Mouse (Mus musculus) heart, postnatal 10 days (tissue): ENCODE data around the gene Bmp3. TPM values are rescaled to one million over a fixed set of nuclear protein-coding genes. Genes with fewer than 3 reads are reported as not detected.
A peak's percentile ranks its signal among the peaks of the same experiment; 100 is the strongest.

Experiments
- DNase-seq, 2 experiments: peaks; one replicate each; pipeline ENCODE4 v3.0.0; 2021
- intact Hi-C: fragments of 180-260 bp; cut with DNase I; formaldehyde crosslinking; loops from one replicate; pipeline ENCODE4 v1.15.1; 2025
- total RNA-seq, 2 experiments: library from RNA; stranded (reverse); gene quantifications; 2 replicates each; pipeline ENCODE4 v1.2.3; 2021

Gene Bmp3
- total RNA-seq, 2 experiments from 2014 or later, result 0.26 to 0.37 TPM

DNA sequence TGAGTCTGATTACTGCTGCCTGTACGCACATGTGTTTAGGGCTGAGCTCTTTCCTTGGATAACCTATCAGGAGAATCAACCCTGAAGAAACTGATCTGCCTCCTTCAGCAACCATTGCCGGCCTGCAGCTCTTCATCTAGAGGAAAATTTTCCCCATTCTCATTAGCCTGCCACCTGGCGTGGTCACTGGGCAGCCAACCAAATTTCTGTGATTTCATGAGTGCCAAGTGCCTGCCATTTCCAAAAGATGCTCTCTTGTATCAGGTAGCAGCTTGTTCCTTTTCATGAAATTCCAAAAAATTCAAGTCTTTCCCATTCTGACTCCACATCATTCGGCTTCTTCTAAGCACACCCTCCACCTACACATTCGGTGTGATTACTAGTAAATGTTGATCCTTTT lies 46.7 kb downstream of the Bmp3 start:
- no peak for DNase-seq
- intact Hi-C loops, result loop anchor here (10.0 kb wide), 1 partner anchor 254 kb away; no protein-coding TSS in a partner anchor

DNA sequence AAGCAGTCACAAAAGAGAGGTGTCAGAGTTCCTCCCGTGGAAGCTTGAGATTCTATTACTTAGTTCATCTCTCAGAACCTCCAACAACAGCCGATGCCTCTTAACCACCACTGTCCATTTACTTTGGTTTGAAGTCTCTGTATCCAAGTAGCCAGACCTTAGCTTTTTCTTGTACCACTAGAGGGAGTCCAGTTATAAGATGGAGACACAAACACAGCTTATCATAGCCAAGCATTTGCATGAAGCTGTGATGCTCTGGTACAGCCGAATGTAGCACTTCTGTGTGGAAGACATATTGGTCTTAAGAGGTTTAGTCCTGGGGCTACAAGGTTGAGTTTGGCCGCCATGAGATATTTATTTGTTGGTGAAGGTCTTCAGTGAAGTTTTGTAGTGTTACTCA lies 48.1 kb downstream of the Bmp3 start:
- intact Hi-C loops, result loop anchor here (10.0 kb wide), 1 partner anchor 252 kb away; no protein-coding TSS in a partner anchor
- DNase-seq, result peak; percentile 5 to 7

DNA sequence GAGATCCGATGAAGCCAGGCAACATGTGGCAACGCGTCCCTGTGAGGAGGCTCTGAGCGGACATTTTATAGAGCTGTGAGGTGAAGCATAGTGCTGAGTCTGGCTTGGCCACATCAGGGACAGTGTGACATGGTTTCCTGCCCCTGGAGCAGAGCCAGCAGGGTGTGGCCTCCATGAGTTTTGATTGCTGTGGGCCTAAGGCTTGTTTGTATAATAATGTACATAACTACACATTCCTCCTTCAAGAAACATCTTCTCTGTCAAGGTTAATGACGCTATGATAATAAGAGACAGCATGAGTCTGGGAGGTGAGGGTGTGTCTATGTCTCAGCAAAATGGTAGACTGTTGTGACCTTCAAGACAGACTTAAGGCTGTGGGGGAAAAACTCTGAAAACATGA lies 64.5 kb downstream of the Bmp3 start:
- intact Hi-C loops, result no loop called here
- DNase-seq, result no peak

DNA sequence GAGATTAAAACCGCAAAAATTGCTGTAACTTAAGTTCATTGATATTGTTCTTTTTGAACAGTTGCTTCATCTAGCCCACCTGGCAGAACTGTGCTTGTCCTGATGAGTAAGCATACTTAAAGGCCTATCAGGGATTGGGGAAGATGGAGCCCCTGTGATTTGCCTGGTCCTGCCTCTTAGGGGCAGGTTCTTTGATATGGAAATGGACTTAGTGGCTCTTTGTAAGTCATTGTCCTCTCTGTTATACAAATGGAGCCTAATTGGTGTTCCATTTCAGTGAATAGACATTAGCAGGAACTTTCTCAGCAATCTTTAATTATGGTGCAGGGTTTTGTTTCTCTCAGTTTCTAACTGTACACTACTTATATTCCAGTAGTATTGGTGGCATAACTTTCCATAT lies 67.4 kb downstream of the Bmp3 start:
- intact Hi-C loops, result no loop called here
- no peak for DNase-seq

DNA sequence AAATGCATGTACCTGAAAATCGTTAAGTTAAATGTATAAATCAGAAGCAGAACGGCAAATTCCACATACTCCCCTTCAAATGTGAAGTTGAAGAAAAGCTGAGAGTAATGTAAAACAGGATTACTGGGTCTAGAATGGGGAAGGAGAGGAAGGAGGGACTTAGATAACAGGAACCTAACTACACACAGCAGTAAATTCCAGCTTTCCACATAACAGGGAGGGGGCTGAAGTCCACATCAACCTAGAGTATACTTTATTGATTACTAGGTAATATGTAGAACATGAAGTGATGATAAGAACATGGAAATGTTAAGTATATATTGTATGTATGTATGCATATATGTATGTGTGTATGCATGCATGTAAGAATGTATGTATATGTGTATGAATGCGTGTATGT lies 68.7 kb downstream of the Bmp3 start:
- no peak for DNase-seq
- intact Hi-C loops, result no loop called here

Other genes with a start within 250 kb of the Bmp3 start
- gene Prkg2, start 182.9 kb downstream of the Bmp3 start, total RNA-seq, result under 1 TPM; 0.45 to 0.48 TPM